Mouse (Mus musculus): ENCODE results near the gene Med24. TPM values are rescaled to one million over a fixed set of nuclear protein-coding genes. Genes with fewer than 3 reads are reported as not detected.
"Not testable (repeated sequence)": the region's sequence is repeated elsewhere in the genome, so short reads cannot be mapped to it uniquely, and the experiment has no call there.

Gene Med24
- polyA plus RNA-seq, 1 experiment from 2014 or later = 58.4 TPM

- H3K27ac ChIP-seq = no peak overlapping the region
- 87% methylated on average over 8 of the region's 8 CpGs for WGBS
Measured at GRCm38 (mm10) chr11:98688009-98688408, 41.2 kb downstream of the Med24 start.

GRCm38 (mm10) chr11:98686976-98687375, 42.3 kb downstream of the Med24 start:
- 91% methylated on average over 4 of the region's 4 CpGs for WGBS
- H3K4me1 ChIP-seq (replicated peaks; ENCODE audit: control insufficient read depth, insufficient read depth, low read length) = peaks cover 10% of the 10 kb centered on the region; the same call in 1 of the 2 replicates
- H3K27me3 ChIP-seq (ENCODE audit: control insufficient read depth, insufficient read depth, low read length) = no peaks in the 10 kb centered on the region
- H3K9me3 ChIP-seq (ENCODE audit: control insufficient read depth, low read length) = no peaks in the 10 kb centered on the region
- no peak overlapping the region for H3K27ac ChIP-seq
- H3K4me3 ChIP-seq (replicated peaks; ENCODE audit: low read length) = no peak overlapping the region
- no peak overlapping the region for H3K9ac ChIP-seq
- H3K4me2 ChIP-seq (replicated peaks) = no peak overlapping the region
- DNase-seq (ENCODE audit: low spot score) (no peak), ATAC-seq (ENCODE audit: low FRiP score) (no peak)
- peaks cover 65% of the 10 kb centered on the region for H3K36me3 ChIP-seq (replicated peaks; ENCODE audit: control insufficient read depth, insufficient read depth)

More at GRCm38 (mm10) chr11:98688009-98688408, 41.2 kb downstream of the Med24 start:
- H3K36me3 ChIP-seq (replicated peaks; ENCODE audit: control insufficient read depth, insufficient read depth) = peaks cover 75% of the 10 kb centered on the region
- no peaks in the 10 kb centered on the region for H3K9me3 ChIP-seq (ENCODE audit: control insufficient read depth, low read length)
- H3K27me3 ChIP-seq (ENCODE audit: control insufficient read depth, insufficient read depth, low read length) = no peaks in the 10 kb centered on the region
- DNase-seq (ENCODE audit: low spot score) = no peak
- H3K9ac ChIP-seq = no peak overlapping the region
- ATAC-seq (ENCODE audit: low FRiP score) = no peak
- H3K4me3 ChIP-seq (replicated peaks; ENCODE audit: low read length) = no peak overlapping the region
- H3K4me2 ChIP-seq (replicated peaks) = no peak overlapping the region
- H3K4me1 ChIP-seq (replicated peaks; ENCODE audit: control insufficient read depth, insufficient read depth, low read length) = peaks cover 10% of the 10 kb centered on the region; the same call in 1 of the 2 replicates

DNA sequence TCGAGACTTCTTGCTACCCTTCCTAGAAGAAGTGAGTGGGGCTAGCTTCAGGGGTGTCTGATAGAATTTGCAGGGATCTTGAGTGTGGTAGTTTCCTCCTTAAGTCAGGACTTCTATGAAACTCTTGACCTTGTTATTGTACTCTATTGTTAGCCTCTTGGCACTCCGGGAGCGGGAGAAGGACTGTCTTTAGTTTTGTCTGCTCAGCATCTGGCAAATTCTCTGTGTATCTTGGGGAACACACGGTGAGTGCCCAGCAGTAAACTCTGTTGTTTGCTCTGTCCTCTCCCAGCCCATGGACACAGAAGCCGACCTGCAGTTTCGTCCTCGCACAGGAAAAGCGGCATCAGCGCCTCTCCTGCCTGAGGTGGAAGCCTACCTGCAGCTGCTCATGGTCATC, 43.6 kb downstream of the Med24 start:
- 91% methylated on average over 9 of the region's 9 CpGs for WGBS

DNA sequence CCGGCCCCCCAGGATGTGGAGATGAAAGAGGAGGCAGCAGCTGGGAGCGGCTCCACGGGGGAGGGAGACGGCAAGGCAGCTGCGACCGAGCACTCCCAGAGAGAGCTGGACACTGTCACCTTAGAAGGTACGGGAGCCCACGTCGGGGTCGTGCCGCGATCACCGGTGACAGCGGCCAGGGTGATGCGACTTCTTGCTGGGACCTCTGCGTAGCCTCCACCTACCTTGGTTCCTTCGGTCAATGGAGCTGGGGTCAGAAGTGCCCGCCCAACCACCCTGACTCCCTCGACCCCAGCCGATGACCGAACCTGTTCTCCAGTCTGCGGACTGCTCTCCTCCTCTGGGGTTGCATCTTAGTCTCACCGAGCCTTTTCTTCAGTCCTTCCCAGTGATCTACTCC, 46.4 kb downstream of the Med24 start:
- no peak for DNase-seq (ENCODE audit: low spot score)
- ATAC-seq (ENCODE audit: low FRiP score) = peak; percentile 7; the same call in 1 of the 2 replicates
- 0% methylated on average over 23 of the region's 23 CpGs for WGBS
- H3K9ac ChIP-seq = peak overlapping the region; percentile 92
- peak overlapping the region; percentile 33; the same call in 1 of the 2 replicates for H3K27ac ChIP-seq
- H3K4me3 ChIP-seq (replicated peaks; ENCODE audit: low read length) = peak overlapping the region; percentile 73
- no peaks in the 10 kb centered on the region for H3K9me3 ChIP-seq (ENCODE audit: control insufficient read depth, low read length)
- peaks cover 28% of the 10 kb centered on the region for H3K36me3 ChIP-seq (replicated peaks; ENCODE audit: control insufficient read depth, insufficient read depth)
- H3K27me3 ChIP-seq (ENCODE audit: control insufficient read depth, insufficient read depth, low read length) = no peaks in the 10 kb centered on the region
- peaks cover 10% of the 10 kb centered on the region; the same call in 1 of the 2 replicates for H3K4me1 ChIP-seq (replicated peaks; ENCODE audit: control insufficient read depth, insufficient read depth, low read length)
- H3K4me2 ChIP-seq (replicated peaks) = peak overlapping the region; percentile 86

More for the DNA sequence above, 43.6 kb downstream of the Med24 start:
- no peaks in the 10 kb centered on the region for H3K27me3 ChIP-seq (ENCODE audit: control insufficient read depth, insufficient read depth, low read length)
- no peaks in the 10 kb centered on the region for H3K9me3 ChIP-seq (ENCODE audit: control insufficient read depth, low read length)
- no peak overlapping the region for H3K4me2 ChIP-seq (replicated peaks)
- H3K4me3 ChIP-seq (replicated peaks; ENCODE audit: low read length) = no peak overlapping the region
- peaks cover 52% of the 10 kb centered on the region for H3K36me3 ChIP-seq (replicated peaks; ENCODE audit: control insufficient read depth, insufficient read depth)
- DNase-seq (ENCODE audit: low spot score) (no peak), ATAC-seq (ENCODE audit: low FRiP score) (no peak)
- no peak overlapping the region for H3K27ac ChIP-seq
- peaks cover 10% of the 10 kb centered on the region; the same call in 1 of the 2 replicates for H3K4me1 ChIP-seq (replicated peaks; ENCODE audit: control insufficient read depth, insufficient read depth, low read length)
- H3K9ac ChIP-seq = no peak overlapping the region

- Histone ChIP-seq H3K9me3 (ENCODE audit: control insufficient read depth, low read length) (no peaks in the 10 kb centered on the region), H3K36me3 (replicated peaks; ENCODE audit: control insufficient read depth, insufficient read depth) (peaks cover 21% of the 10 kb centered on the region), H3K9ac (peak within 1 kb of the TSS; percentile 92), H3K4me3 (replicated peaks; ENCODE audit: low read length) (peak within 1 kb of the TSS; percentile 73), H3K4me2 (replicated peaks) (peak within 1 kb of the TSS; percentile 86), H3K27me3 (ENCODE audit: control insufficient read depth, insufficient read depth, low read length) (no peaks in the 10 kb centered on the region), H3K4me1 (replicated peaks; ENCODE audit: control insufficient read depth, insufficient read depth, low read length) (peaks cover 10% of the 10 kb centered on the region; the same call in 1 of the 2 replicates), H3K27ac (peak within 1 kb of the TSS; percentile 73)
- WGBS = 6% methylated on average over 45 of the region's 45 CpGs
- ATAC-seq (ENCODE audit: low FRiP score) = peak; percentile 98
- peak; percentile 99 for DNase-seq (ENCODE audit: low spot score)
Measured at GRCm38 (mm10) chr11:98681786-98682745, 47.2 kb downstream of the Med24 start, which contains the start of gene Psmd3. Gene Psmd3 (plus strand): TSS chr11:98682554.

DNA sequence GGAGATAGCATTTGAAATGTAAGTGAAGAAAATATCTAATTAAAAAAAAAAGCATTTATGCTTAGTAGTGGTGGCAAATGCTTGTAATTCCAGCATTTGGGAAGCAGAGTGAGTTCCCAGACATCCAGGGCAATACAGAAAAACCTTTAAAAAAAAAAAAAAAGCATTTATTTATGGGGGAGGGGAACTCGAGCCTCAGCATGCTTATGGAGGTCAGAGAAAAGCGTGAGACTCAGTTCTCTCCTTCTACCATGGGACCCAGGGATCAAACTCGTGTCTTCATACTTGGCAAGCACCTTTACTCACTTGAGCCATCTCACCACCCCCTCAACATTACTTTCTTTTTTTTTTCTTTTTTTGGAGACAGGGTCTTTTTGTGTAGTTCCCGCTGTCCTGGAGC, 48.0 kb downstream of the Med24 start:
- H3K4me1 ChIP-seq (replicated peaks; ENCODE audit: control insufficient read depth, insufficient read depth, low read length) = peaks cover 10% of the 10 kb centered on the region; the same call in 1 of the 2 replicates
- H3K27me3 ChIP-seq (ENCODE audit: control insufficient read depth, insufficient read depth, low read length) = no peaks in the 10 kb centered on the region
- DNase-seq (ENCODE audit: low spot score) (no peak), ATAC-seq (ENCODE audit: low FRiP score) (no peak)
- no peak overlapping the region for H3K4me3 ChIP-seq (replicated peaks; ENCODE audit: low read length)
- no peak overlapping the region for H3K9ac ChIP-seq
- WGBS = 83% methylated on average over 4 of the region's 4 CpGs
- peaks cover 12% of the 10 kb centered on the region for H3K36me3 ChIP-seq (replicated peaks; ENCODE audit: control insufficient read depth, insufficient read depth)
- H3K9me3 ChIP-seq (ENCODE audit: control insufficient read depth, low read length) = no peaks in the 10 kb centered on the region
- H3K4me2 ChIP-seq (replicated peaks) = no peak overlapping the region
- H3K27ac ChIP-seq = no peak overlapping the region

GRCm38 (mm10) chr11:98680595-98680994, 48.6 kb downstream of the Med24 start:
- H3K36me3 ChIP-seq (replicated peaks; ENCODE audit: control insufficient read depth, insufficient read depth); ATAC-seq (ENCODE audit: low FRiP score); H3K4me2 ChIP-seq (replicated peaks); H3K27ac ChIP-seq; H3K9me3 ChIP-seq (ENCODE audit: control insufficient read depth, low read length); H3K9ac ChIP-seq; H3K4me3 ChIP-seq (replicated peaks; ENCODE audit: low read length); DNase-seq (ENCODE audit: low spot score); H3K27me3 ChIP-seq (ENCODE audit: control insufficient read depth, insufficient read depth, low read length); H3K4me1 ChIP-seq (replicated peaks; ENCODE audit: control insufficient read depth, insufficient read depth, low read length): not testable (repeated sequence)
- WGBS = 83% methylated on average over 4 of the region's 4 CpGs

DNA sequence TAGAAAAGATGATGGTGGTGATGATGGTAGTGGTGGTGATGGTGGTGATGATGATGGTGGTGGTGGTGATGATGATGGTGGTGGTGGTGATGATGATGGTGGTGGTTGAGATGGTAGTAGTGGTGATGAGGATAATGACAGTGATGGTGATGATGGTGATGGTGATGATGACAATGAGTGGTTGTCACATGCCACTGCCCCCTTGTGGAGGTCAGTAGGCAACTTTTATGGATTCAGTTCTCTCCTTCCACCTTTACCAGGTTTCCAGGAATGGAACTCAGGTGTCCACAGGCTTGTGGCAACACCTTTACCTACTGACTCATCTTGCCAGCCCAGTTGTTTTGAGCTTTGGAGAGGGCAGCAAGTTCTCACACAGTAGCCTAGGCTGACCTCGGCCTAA, 49.2 kb downstream of the Med24 start:
- Histone ChIP-seq H3K27me3 (ENCODE audit: control insufficient read depth, insufficient read depth, low read length) (no peaks in the 10 kb centered on the region), H3K9me3 (ENCODE audit: control insufficient read depth, low read length) (no peaks in the 10 kb centered on the region), H3K4me3 (replicated peaks; ENCODE audit: low read length) (no peak overlapping the region), H3K4me2 (replicated peaks) (no peak overlapping the region), H3K27ac (no peak overlapping the region), H3K4me1 (replicated peaks; ENCODE audit: control insufficient read depth, insufficient read depth, low read length) (peaks cover 10% of the 10 kb centered on the region; the same call in 1 of the 2 replicates), H3K9ac (no peak overlapping the region), H3K36me3 (replicated peaks; ENCODE audit: control insufficient read depth, insufficient read depth) (peaks cover under 1% of the 10 kb centered on the region; the same call in 1 of the 2 replicates)
- no peak for DNase-seq (ENCODE audit: low spot score)
- no peak for ATAC-seq (ENCODE audit: low FRiP score)
- WGBS = 100% methylated on average over 1 of the region's 1 CpGs

- H3K4me3 ChIP-seq (replicated peaks; ENCODE audit: low read length) = no peak overlapping the region
- no peak overlapping the region for H3K4me2 ChIP-seq (replicated peaks)
- no peaks in the 10 kb centered on the region for H3K36me3 ChIP-seq (replicated peaks; ENCODE audit: control insufficient read depth, insufficient read depth)
- ATAC-seq (ENCODE audit: low FRiP score) (no peak), DNase-seq (ENCODE audit: low spot score) (no peak)
- H3K9ac ChIP-seq = no peak overlapping the region
- H3K9me3 ChIP-seq (ENCODE audit: control insufficient read depth, low read length) = no peaks in the 10 kb centered on the region
- no peak overlapping the region for H3K27ac ChIP-seq
- no peaks in the 10 kb centered on the region for H3K4me1 ChIP-seq (replicated peaks; ENCODE audit: control insufficient read depth, insufficient read depth, low read length)
- H3K27me3 ChIP-seq (ENCODE audit: control insufficient read depth, insufficient read depth, low read length) = no peaks in the 10 kb centered on the region
- WGBS = 37% methylated on average over 7 of the region's 7 CpGs
Measured at GRCm38 (mm10) chr11:98675829-98676363, 53.3 kb downstream of the Med24 start.
